Mouse (Mus musculus): Measurements from ENCODE around the gene Nfyb. TPM values are rescaled to one million over a fixed set of nuclear protein-coding genes. Genes with fewer than 3 reads are reported as not detected.
A peak's percentile ranks its signal among the peaks of the same experiment; 100 is the strongest.

Nfyb gene
- total RNA-seq, 2 experiments from 2014 or later: 50.2 to 63.3 TPM

GRCm38 (mm10) chr10:82746988-82747850 lies 16.7 kb downstream of the Nfyb start:
- no peak for DNase-seq (ENCODE audit: low spot score in 2 of 2)

GRCm38 (mm10) chr10:82745301-82745700 lies 18.6 kb downstream of the Nfyb start:
- DNase-seq (ENCODE audit: low spot score in 2 of 2): no peak

- DNase-seq (ENCODE audit: low spot score in 2 of 2): no peak
Measured at GRCm38 (mm10) chr10:82744296-82744695, 19.6 kb downstream of the Nfyb start.

GRCm38 (mm10) chr10:82742578-82742977 lies 21.4 kb downstream of the Nfyb start:
- no peak for DNase-seq (ENCODE audit: low spot score in 2 of 2)

- DNase-seq (ENCODE audit: low spot score in 2 of 2): no peak
Measured at GRCm38 (mm10) chr10:82741876-82742275, 22.1 kb downstream of the Nfyb start.

DNA sequence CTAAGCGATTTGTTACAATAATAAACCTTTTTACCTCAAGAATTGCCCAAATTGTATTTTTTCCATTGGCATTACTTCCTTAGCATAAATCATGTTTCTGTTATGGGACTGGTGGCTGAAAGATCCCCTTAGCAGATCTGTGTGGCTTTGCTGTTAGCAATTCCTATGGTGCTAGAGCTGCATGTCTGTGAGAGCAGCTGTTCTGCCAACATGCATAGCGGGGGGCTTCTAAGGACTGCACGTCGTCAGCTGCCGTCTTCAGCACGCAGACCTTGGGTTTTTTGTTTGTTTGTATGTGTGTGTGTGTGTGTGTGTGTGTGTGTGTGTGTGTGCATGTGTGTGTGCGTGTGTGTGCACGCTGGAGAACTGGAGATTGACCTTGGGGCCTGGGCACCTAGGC lies 22.6 kb downstream of the Nfyb start:
- DNase-seq (ENCODE audit: low spot score in 2 of 2): no peak

GRCm38 (mm10) chr10:82699296-82699941 lies 64.5 kb downstream of the Nfyb start:
- peak in 1 of 2 experiments; percentile 16 for DNase-seq (ENCODE audit: low spot score in 2 of 2)

DNA sequence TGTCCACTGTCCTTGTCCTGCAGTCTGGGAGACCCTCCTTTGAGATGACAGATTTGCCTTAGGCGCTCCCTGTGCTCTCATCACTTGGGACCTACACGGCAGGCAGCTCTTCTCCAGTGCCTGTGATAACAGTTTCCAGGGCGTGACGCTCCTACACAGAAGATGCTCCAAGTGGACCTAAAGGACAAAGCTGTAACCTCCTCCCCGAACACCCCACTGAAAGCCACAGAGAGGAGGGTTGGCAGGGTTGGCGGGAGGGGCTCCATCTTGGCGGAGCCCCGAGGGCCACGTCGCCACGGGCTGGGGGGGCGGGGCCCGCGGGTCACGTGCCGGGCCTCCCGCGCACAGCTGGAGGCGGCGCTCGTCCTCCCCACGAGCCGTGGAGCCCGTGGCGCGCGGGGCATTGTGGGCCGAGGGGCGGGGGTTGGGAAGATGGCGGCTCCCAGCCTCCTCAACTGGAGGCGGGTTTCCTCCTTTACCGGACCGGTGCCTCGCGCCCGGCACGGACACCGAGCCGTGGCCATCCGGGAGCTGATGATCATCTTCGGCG lies 65.2 kb downstream of the Nfyb start:
- peak; percentile 86 to 87 for DNase-seq (ENCODE audit: low spot score in 2 of 2)

Other genes with a start within 250 kb of the Nfyb start
- 10 to 100 TPM; 17.0 to 20.8 TPM for gene 1190007I07Rik, start 140.9 kb downstream of the Nfyb start, total RNA-seq (2021)
- gene Tdg, start 134.3 kb downstream of the Nfyb start, total RNA-seq (2021): 10 to 100 TPM; 62.3 to 66.8 TPM
- 1 to 10 TPM; 6.8 to 7.2 TPM for gene Glt8d2, start 73.5 kb downstream of the Nfyb start, total RNA-seq (2021)
- 10 to 100 TPM; 35.5 to 36.2 TPM for gene Hcfc2, start 68.0 kb downstream of the Nfyb start, total RNA-seq (2021)
- 10 to 100 TPM; 57.7 to 62.8 TPM for gene Txnrd1, start 69.8 kb upstream of the Nfyb start, total RNA-seq (2021)
- 1 to 10 TPM; 1.8 to 2.8 TPM for gene Eid3, start 102.5 kb upstream of the Nfyb start, total RNA-seq (2021)
- gene Chst11, start 221.4 kb upstream of the Nfyb start, total RNA-seq (2021): 10 to 100 TPM; 59.8 to 61.9 TPM